Mouse (Mus musculus) liver, postnatal 0 days (tissue): Measurements from ENCODE around the gene Myo15b. TPM values are rescaled to one million over a fixed set of nuclear protein-coding genes. Genes with fewer than 3 reads are reported as not detected.

Experiments used
- ATAC-seq: fragments of 200-750 bp; cut with Nextera tagmentation; 2 replicates; pipeline ENCODE4 v1.8.0; 2017; ENCODE audit warnings: mild to moderate bottlenecking, moderate library complexity
- DNase-seq: peaks from one replicate; pipeline ENCODE4 v3.0.0-alpha.2; 2016
- H3K27ac ChIP-seq: fragments of 300-500 bp; sonication (generic); 2 replicates; pipeline ENCODE4 v1.5.1; 2014; ENCODE audit warnings: antibody characterized with exemption, moderate library complexity, mild to moderate bottlenecking, low read depth
- H3K27me3 ChIP-seq: fragments of 300-500 bp; sonication (generic); 2 replicates; pipeline ENCODE4 v1.6.1; 2014; ENCODE audit warnings: low read length, control low read depth, mixed read lengths; ENCODE audit not compliant: insufficient read depth
- H3K36me3 ChIP-seq: fragments of 300-500 bp; sonication (generic); replicated peaks from 2 replicates; pipeline ENCODE4 v1.6.1; 2014; ENCODE audit warnings: mild to moderate bottlenecking, control low read depth, low read length, moderate library complexity, mixed read lengths; ENCODE audit not compliant: insufficient read depth
- H3K4me1 ChIP-seq: fragments of 300-500 bp; sonication (generic); 2 replicates; pipeline ENCODE4 v1.6.1; 2014; ENCODE audit warnings: antibody characterized with exemption, mild to moderate bottlenecking, control low read depth; ENCODE audit not compliant: insufficient read depth
- H3K4me2 ChIP-seq: fragments of 300-500 bp; sonication (generic); 2 replicates; pipeline ENCODE4 v1.6.1; 2014; ENCODE audit warnings: low read depth, mild to moderate bottlenecking, low read length, moderate library complexity, mixed read lengths
- H3K4me3 ChIP-seq: fragments of 300-500 bp; sonication (generic); 2 replicates; pipeline ENCODE4 v1.5.1; 2014; ENCODE audit warnings: low read depth, low read length
- H3K9ac ChIP-seq: fragments of 300-500 bp; sonication (generic); replicated peaks from 2 replicates; pipeline ENCODE4 v1.6.1; 2014; ENCODE audit warnings: mild to moderate bottlenecking, moderate library complexity
- H3K9me3 ChIP-seq: fragments of 300-500 bp; sonication (generic); 2 replicates; pipeline ENCODE4 v1.6.1; 2016; ENCODE audit warnings: mild to moderate bottlenecking, control low read depth, low read length, mixed read lengths
- CTCF ChIP-seq: sonication (generic); IDR thresholded peaks from 2 replicates; pipeline ENCODE4 v1.5.1; 2016; ENCODE audit warnings: antibody characterized with exemption, low read depth
- EP300 ChIP-seq: IDR thresholded peaks from 2 replicates; pipeline ENCODE4 v1.6.1; 2016; ENCODE audit warnings: antibody characterized with exemption, low read depth, mild to moderate bottlenecking
- WGBS: fragments of 180-500 bp; shearing (Covaris S2); extraction: QIAGEN DNeasy Blood & Tissue Kit; methylation state at CpG from one replicate; pipeline ENCODE4 v1.1.7; 2014; ENCODE audit not compliant: insufficient replicate concordance; 5-methylcytosine and 5-hydroxymethylcytosine counted together
- polyA plus RNA-seq: library from polyadenylated mRNA; unstranded; fragments of >200 nt; fragmentation: Nextera tagmentation; extraction: Ambion mirVana; gene quantifications from 2 replicates; pipeline ENCODE4 v1.2.1, GENCODE M21; 2015

Gene Myo15b
- polyA plus RNA-seq, 1 experiment from 2014 or later: 2.4 TPM

DNA sequence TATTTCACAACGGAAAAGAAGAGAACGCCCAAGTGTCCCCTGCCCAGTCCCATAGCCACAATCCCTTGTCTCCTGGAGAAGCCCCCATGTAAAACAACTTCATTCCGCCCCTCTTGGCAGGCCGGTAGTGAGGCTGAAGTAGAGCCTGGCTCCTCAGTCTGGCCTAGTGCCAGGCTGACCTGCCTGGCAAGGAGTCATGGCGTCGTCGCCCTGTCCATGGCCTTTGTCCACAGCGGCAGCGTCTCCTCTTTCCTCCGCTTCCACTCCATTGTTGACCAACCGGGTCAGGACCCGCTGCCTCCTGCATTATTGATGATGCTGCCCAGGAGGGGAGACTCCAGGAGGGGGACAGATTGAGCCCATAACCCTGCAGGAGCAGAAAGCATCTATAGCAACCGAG is 270 bp upstream of the Myo15b start:
- H3K9me3 ChIP-seq: no peaks in the 10 kb centered on the region
- peaks cover 13% of the 10 kb centered on the region for H3K36me3 ChIP-seq
- DNase-seq (no peak), ATAC-seq (no peak)
- TF ChIP-seq EP300: no peak
- H3K9ac ChIP-seq: peak overlapping the region; percentile 6; the same call in 1 of the 2 replicates
- 0 out of 2 replicates have a peak overlapping the region, but pooled peaks have one; percentile 26 for H3K4me2 ChIP-seq
- no peak overlapping the region for H3K4me3 ChIP-seq
- peaks cover 35% of the 10 kb centered on the region for H3K27me3 ChIP-seq
- WGBS: 61% methylated on average over 13 of the region's 13 CpGs
- H3K27ac ChIP-seq: no peak overlapping the region
- peaks cover 13% of the 10 kb centered on the region for H3K4me1 ChIP-seq

DNA sequence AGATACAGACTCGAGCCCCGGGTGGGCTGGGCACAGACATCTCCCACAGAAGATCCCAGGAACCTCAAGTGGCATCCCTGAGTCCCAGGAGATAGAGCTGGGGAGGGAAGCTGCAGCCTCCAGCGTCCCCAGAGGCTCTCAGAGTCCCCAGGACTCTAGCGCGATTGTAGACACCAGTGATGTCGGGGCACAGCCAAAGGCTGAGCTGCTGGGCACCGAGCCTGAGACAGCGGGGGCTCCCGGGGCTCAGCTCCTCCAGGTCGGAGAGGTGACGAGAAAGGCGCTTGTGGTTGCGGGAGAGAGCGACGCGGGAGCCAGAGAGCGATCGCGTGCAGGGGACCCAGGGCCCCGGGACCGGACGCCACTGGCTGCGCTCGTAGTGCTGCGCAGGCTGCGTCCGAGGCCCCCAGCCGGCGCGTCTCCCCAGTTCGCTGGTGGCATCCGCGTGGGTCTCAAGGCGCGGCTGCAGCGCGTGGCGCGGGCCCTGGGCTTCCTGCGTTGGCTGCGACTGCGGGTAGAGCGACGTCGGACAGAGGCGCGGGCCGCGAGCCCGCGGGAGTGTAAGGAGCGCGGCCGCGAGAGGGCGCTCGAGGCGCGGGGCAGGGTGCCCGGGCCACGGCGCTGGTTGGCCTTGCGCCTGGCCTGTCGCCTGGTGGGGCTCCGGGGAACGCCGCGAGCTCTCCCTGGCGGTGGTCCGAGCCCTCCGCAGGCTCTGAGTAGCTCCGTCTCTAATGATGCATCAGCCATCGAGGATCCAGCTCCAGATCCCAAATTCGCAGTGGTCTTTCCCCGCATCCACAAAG is 1.1 kb downstream of the Myo15b start:
- Histone ChIP-seq H3K4me1 (peaks cover 13% of the 10 kb centered on the region), H3K27me3 (peaks cover 35% of the 10 kb centered on the region), H3K27ac (no peak overlapping the region), H3K9me3 (no peaks in the 10 kb centered on the region), H3K36me3 (peaks cover 4% of the 10 kb centered on the region; the same call in 1 of the 2 replicates), H3K4me3 (peak overlapping the region; percentile 34), H3K9ac (peak overlapping the region; percentile 46), H3K4me2 (peak overlapping the region; percentile 65)
- WGBS: 4% methylated on average over 66 of the region's 75 CpGs
- ATAC-seq: peak; percentile 90
- TF ChIP-seq CTCF (peak; percentile 81), EP300 (no peak)
- DNase-seq: peak; percentile 91

DNA sequence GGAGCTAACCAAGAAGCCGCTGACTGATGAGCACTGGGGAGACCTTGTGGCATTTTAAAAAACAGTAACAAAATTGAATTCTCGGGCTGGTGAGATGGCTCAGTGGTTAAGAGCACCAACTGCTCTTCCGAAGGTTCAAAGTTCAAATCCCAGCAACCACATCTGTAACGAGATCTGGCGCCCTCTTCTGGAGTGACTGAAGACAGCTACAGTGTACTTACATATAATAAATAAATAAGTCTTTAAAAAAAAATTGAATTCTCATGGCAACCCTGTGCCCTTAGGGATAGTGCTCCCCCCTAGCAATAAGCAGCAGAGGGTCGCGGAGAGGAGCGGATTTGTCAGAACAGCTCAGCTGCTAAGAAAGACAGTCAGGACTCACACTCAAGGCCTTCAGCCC is 5.7 kb downstream of the Myo15b start:
- Histone ChIP-seq H3K27ac (no peak overlapping the region), H3K4me2 (no peak overlapping the region), H3K9ac (no peak overlapping the region), H3K9me3 (no peaks in the 10 kb centered on the region), H3K27me3 (peaks cover 18% of the 10 kb centered on the region), H3K36me3 (no peaks in the 10 kb centered on the region), H3K4me3 (no peak overlapping the region), H3K4me1 (peaks cover 4% of the 10 kb centered on the region)
- no peak for TF ChIP-seq EP300
- TF ChIP-seq CTCF: peak; percentile 37; the same call in 1 of the 2 replicates
- ATAC-seq (no peak), DNase-seq (no peak)
- 73% methylated on average over 8 of the region's 8 CpGs for WGBS

DNA sequence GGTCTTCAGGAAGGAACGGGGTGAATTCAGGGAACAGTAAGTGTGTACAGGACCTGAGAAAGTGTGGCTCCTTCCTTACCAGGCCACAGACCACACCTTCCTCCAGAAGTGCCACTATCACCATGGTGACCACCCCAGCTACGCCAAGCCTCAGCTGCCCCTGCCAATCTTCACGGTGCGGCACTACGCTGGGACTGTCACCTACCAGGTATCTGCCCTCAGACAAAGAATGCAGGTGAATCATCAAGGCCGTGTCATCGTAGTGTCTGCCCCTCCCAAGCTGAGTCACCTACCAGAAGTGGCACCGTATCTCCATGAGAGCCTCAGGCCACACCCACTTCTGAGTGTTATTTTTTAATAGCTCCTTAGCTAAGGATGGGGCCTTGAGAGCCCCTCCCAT is 11.2 kb downstream of the Myo15b start:
- H3K27ac ChIP-seq: no peak overlapping the region

DNA sequence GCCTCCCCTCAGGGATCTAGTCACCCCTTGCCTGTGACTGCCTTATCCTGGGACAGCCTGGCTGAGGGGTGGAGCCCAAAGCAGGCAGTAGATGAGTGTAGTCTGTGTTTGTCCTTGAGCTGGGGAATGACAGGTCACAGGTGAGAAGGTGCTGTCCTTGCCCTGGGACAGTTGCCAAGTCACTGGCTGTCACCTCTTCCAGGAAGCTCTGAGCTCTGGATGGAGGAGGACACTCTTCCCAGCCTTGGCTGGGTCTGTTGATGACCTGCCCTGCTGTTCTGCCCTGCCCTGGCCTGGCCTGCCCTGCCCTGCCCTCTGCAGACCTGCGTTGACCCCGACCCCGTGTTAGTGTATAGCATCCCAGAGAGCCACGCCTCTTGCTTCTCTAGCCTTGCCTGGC is 14.2 kb downstream of the Myo15b start:
- H3K27ac ChIP-seq: no peak overlapping the region
- TF ChIP-seq CTCF (no peak), EP300 (no peak)
- no peaks in the 10 kb centered on the region for H3K27me3 ChIP-seq
- H3K4me3 ChIP-seq: no peak overlapping the region
- no peak overlapping the region for H3K4me2 ChIP-seq
- DNase-seq: peak; percentile 52
- H3K36me3 ChIP-seq: no peaks in the 10 kb centered on the region
- peak; percentile 81 for ATAC-seq
- peaks cover 9% of the 10 kb centered on the region for H3K4me1 ChIP-seq
- 52% methylated on average over 4 of the region's 4 CpGs for WGBS
- H3K9ac ChIP-seq: no peak overlapping the region
- H3K9me3 ChIP-seq: no peaks in the 10 kb centered on the region

More for the DNA sequence above, 11.2 kb downstream of the Myo15b start:
- H3K36me3 ChIP-seq: no peaks in the 10 kb centered on the region
- no peaks in the 10 kb centered on the region for H3K9me3 ChIP-seq
- ATAC-seq (no peak), DNase-seq (no peak)
- TF ChIP-seq EP300 (no peak), CTCF (no peak)
- H3K27me3 ChIP-seq: no peaks in the 10 kb centered on the region
- no peak overlapping the region for H3K4me2 ChIP-seq
- H3K4me1 ChIP-seq: peaks cover 2% of the 10 kb centered on the region; the same call in 1 of the 2 replicates
- no peak overlapping the region for H3K9ac ChIP-seq
- 49% methylated on average over 8 of the region's 8 CpGs for WGBS
- H3K4me3 ChIP-seq: no peak overlapping the region

DNA sequence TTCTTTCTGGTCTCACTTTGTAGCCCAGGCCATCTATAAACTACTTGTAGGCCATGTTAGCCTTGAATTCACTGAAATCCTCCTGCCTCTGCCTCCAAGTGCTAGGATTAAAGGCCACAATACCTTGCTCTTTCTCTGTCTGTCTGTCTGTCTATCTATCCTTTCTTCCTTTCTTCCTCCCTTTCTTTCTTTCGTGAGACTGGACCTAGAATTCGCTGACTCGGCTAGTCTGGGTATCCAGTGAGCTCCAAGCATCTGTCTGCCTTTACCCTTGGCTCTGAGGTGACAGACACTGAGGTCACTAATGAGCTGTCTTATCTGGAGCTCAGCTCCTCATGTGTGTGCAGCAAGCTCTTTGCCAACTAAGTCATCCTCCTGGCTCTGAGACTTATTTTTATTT is 17.7 kb downstream of the Myo15b start:
- no peak for ATAC-seq
- 90% methylated on average over 3 of the region's 3 CpGs for WGBS
- no peaks in the 10 kb centered on the region for H3K36me3 ChIP-seq

More for the DNA sequence above, 17.7 kb downstream of the Myo15b start:
- Histone ChIP-seq H3K4me2 (no peak overlapping the region), H3K4me1 (peaks cover 11% of the 10 kb centered on the region), H3K4me3 (no peak overlapping the region), H3K27me3 (no peaks in the 10 kb centered on the region), H3K9me3 (no peaks in the 10 kb centered on the region), H3K27ac (no peak overlapping the region), H3K9ac (no peak overlapping the region)
- no peak for TF ChIP-seq CTCF
- DNase-seq: no peak
